Mouse (Mus musculus) myocyte (in vitro differentiated cells): ENCODE measurements around the gene Marveld3. TPM values are rescaled to one million over a fixed set of nuclear protein-coding genes. Genes with fewer than 3 reads are reported as not detected.

ENCODE experiments used
- H3K27me3 ChIP-seq: one replicate; pipeline ENCODE4 v1.6.1; 2011; ENCODE audit not compliant: control insufficient read depth, insufficient read depth, insufficient read length
- H3K36me3 ChIP-seq: one replicate; pipeline ENCODE4 v1.6.1; 2011; ENCODE audit not compliant: control insufficient read depth, insufficient read depth
- H3K4me2 ChIP-seq: one replicate; pipeline ENCODE4 v1.6.1; 2011; ENCODE audit warnings: low read depth, control low read depth
- H3K4me3 ChIP-seq: one replicate; pipeline ENCODE4 v1.5.1; 2011; ENCODE audit warnings: mild to moderate bottlenecking, control low read depth, moderate library complexity
- H3K79me2 ChIP-seq: one replicate; pipeline ENCODE4 v1.6.1; 2011; ENCODE audit not compliant: control insufficient read depth, insufficient read depth
- H3ac ChIP-seq: one replicate; pipeline ENCODE4 v1.6.1; 2011; ENCODE audit not compliant: control insufficient read depth, insufficient read length
- CEBPB ChIP-seq: IDR thresholded peaks from 2 replicates; pipeline ENCODE4 v1.6.1; 2011; ENCODE audit warnings: mild to moderate bottlenecking, moderate library complexity; ENCODE audit not compliant: poor library complexity, insufficient read depth, severe bottlenecking
- E2F4 ChIP-seq: IDR thresholded peaks from one replicate; pipeline ENCODE4 v1.6.1; 2011; ENCODE audit warnings: mild to moderate bottlenecking, control low read depth, moderate library complexity; ENCODE audit not compliant: insufficient read depth
- MAX ChIP-seq: IDR thresholded peaks from one replicate; pipeline ENCODE4 v1.6.1; 2011; ENCODE audit warnings: low read depth, mild to moderate bottlenecking, control low read depth
- MYOD1 ChIP-seq, 3 experiments: IDR thresholded peaks; one replicate each; pipeline ENCODE4 v1.6.1; 2011; ENCODE audit warnings: control low read depth in 2 of 3, low read depth in 2 of 3, mild to moderate bottlenecking in 2 of 3, moderate library complexity in 1 of 3; ENCODE audit not compliant: insufficient read length in 2 of 3, control insufficient read depth in 1 of 3
- MYOG ChIP-seq, 3 experiments: IDR thresholded peaks; one replicate each; pipeline ENCODE4 v1.6.1; 2011; ENCODE audit warnings: control low read depth in 2 of 3, low read depth in 2 of 3, mild to moderate bottlenecking in 2 of 3; ENCODE audit not compliant: insufficient read length in 2 of 3, control insufficient read depth in 1 of 3, insufficient read depth in 1 of 3
- POLR2A ChIP-seq: IDR thresholded peaks from one replicate; pipeline ENCODE4 v1.6.1; 2011; ENCODE audit warnings: low read depth, mild to moderate bottlenecking, control low read depth, moderate library complexity; ENCODE audit not compliant: insufficient read length
- POLR2AphosphoS2 ChIP-seq: IDR thresholded peaks from one replicate; pipeline ENCODE4 v1.6.1; 2011; ENCODE audit warnings: low read depth, control low read depth; ENCODE audit not compliant: insufficient read length
- REST ChIP-seq: IDR thresholded peaks from one replicate; pipeline ENCODE4 v1.6.1; 2011; ENCODE audit warnings: mild to moderate bottlenecking, control low read depth, moderate library complexity; ENCODE audit not compliant: insufficient read depth, insufficient read length
- SRF ChIP-seq: IDR thresholded peaks from one replicate; pipeline ENCODE4 v1.6.1; 2011; ENCODE audit warnings: low read depth; ENCODE audit not compliant: control insufficient read depth, insufficient read length
- TCF12 ChIP-seq: IDR thresholded peaks from one replicate; pipeline ENCODE4 v1.6.1; 2011; ENCODE audit warnings: mild to moderate bottlenecking, control low read depth; ENCODE audit not compliant: poor library complexity, insufficient read depth, severe bottlenecking
- TCF3 ChIP-seq: IDR thresholded peaks from one replicate; pipeline ENCODE4 v1.6.1; 2011; ENCODE audit warnings: low read depth, control low read depth; ENCODE audit not compliant: insufficient read length
- USF1 ChIP-seq: IDR thresholded peaks from one replicate; pipeline ENCODE4 v1.6.1; 2011; ENCODE audit warnings: low read depth, mild to moderate bottlenecking, control low read depth, moderate library complexity
- polyA plus RNA-seq: library from polyadenylated mRNA; unstranded; fragments of >200 nt; fragmentation: generic; extraction: Trizol; gene quantifications from one replicate; pipeline ENCODE4 v1.2.1, GENCODE M21; 2012; ENCODE audit warnings: missing spikeins

The Marveld3 gene
- polyA plus RNA-seq, 1 experiment, result 0.04 TPM

DNA sequence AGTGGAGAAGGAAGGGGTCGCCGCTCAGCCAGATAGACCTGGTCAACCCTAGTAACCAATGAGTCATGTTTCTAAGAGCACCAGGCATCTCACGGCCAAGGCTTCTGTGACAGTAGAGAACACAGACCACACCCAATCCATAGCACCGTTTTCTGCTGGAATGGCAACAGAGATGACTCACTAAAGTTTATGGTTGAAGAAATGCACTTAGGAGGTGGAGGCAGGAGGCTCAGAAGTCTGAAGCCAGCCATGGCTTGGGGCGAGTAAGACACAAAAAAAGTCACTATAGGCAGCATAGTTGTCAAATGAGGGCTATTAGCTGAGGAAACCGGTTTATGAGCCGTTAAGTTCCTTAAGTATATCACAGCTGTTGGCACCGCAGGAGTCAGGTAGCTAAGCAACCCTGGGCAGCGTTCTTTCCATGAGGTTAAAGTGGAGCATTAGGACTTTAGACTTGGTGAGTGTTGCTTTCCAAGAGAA, 16.8 kb downstream of the Marveld3 start:
- no peak overlapping the region for H3ac ChIP-seq
- no peaks in the 10 kb centered on the region for H3K27me3 ChIP-seq
- H3K79me2 ChIP-seq, result no peaks in the 10 kb centered on the region
- no peaks in the 10 kb centered on the region for H3K36me3 ChIP-seq
- peak overlapping the region; percentile 69 for H3K4me2 ChIP-seq
- H3K4me3 ChIP-seq, result no peak overlapping the region
- no peak for TF ChIP-seq TCF3
- TF ChIP-seq USF1, result no peak
- TF ChIP-seq TCF12, result no peak

DNA sequence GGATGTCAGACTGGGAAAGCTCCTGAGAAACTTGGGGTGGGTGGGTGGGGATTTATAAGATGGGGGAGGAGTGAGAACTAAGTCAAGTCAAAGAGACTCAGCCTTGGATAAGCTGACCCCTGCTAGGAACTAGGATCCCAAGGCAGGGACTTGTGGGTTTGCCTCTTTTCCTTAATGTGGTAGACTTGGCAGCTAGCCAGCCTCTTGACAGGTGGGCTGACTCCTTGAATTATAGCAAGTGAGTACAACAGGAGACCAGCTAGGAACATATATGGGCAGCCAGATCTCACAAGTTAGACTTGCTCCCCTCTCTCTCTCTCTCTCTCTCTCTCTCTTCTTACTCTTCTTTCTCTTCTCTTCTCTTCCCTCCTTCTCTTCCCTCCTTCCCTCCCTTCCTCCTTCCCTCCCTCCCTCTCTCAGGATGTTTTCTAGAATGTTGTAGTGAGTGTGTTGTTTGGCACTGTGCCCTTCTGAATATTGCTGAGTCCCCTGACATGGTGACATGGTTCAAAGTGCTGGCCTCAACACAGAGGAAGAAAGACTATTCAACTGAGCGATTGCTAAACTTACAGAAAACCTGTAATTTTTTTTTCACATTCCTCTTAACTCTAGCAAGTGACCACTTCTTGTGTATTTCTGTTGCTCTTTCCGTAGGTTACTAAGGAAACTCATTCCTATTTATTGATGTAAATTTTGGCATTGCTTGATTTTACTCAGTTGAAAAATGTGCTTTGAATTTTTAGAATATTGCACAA, 20.2 kb downstream of the Marveld3 start:
- Histone ChIP-seq H3ac (no peak overlapping the region), H3K4me2 (no peak overlapping the region), H3K36me3 (no peaks in the 10 kb centered on the region), H3K79me2 (no peaks in the 10 kb centered on the region), H3K4me3 (no peak overlapping the region), H3K27me3 (no peaks in the 10 kb centered on the region)
- no peak for TF ChIP-seq REST
- peak in 1 of 3 experiments; percentile 24 for TF ChIP-seq MYOD1 (IDR thresholded peaks at IDR 0.05; ENCODE audit: control insufficient read depth in 1 of 3, insufficient read length in 2 of 3, low read depth in 2 of 3)
- TF ChIP-seq POLR2AphosphoS2, result no peak

DNA sequence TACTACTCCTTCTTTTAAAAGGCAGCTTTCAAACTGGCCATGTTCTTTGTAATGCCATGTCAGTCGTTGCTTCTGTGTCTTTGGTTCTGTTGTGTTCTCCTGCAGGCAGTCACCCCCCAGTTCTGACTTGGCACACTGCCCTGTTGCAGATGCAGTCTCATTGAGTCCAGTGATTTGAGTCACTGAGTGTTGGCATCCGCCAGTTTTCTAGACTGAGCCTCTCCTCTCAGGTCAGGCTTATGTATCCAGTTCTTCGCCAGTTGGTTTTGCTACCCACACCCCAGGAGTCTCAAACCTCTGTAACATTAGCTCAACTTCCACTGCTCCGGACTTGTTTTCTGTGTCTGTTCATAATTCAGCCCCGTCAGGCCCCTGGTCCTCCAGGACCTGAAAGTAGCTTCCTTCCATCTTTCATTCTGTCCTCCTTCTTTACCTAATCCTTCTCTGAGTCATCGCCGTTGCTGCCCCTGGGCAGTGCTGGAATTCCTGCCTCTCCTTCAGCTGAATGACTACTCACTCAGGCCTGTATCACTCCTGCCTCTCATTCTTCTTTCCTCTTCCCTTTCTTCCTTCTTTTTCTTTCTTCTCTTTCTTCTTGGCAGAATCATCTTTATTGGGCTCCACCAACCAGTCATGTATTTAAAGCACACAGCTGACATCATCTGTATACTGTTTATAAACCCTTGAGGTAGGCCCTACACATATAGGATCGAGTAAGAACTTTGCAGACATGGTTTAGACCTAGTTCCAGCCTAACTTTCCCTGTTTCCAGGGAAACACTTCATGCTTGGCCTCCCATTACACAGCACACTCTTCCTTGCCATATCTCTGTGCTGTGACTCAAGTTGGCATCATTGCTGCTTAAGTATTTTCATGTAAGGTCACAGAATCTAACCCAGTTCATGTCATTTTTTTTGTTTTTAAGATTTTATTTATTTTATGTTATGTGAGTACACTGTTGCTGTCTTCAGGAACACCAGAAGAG, 41.3 kb downstream of the Marveld3 start:
- Histone ChIP-seq H3K27me3 (no peaks in the 10 kb centered on the region), H3K4me2 (no peak overlapping the region), H3ac (no peak overlapping the region), H3K36me3 (peaks cover 17% of the 10 kb centered on the region), H3K4me3 (no peak overlapping the region), H3K79me2 (no peaks in the 10 kb centered on the region)
- no peak for TF ChIP-seq E2F4
- no peak for TF ChIP-seq MAX
- no peak for TF ChIP-seq MYOG (IDR thresholded peaks at IDR 0.05; ENCODE audit: control insufficient read depth in 1 of 3, insufficient read depth in 1 of 3, insufficient read length in 2 of 3, low read depth in 2 of 3)
- no peak for TF ChIP-seq MYOD1 (IDR thresholded peaks at IDR 0.05; ENCODE audit: control insufficient read depth in 1 of 3, insufficient read length in 2 of 3, low read depth in 2 of 3)
- no peak for TF ChIP-seq CEBPB
- no peak for TF ChIP-seq TCF12
- no peak for TF ChIP-seq POLR2A
- TF ChIP-seq SRF, result no peak

DNA sequence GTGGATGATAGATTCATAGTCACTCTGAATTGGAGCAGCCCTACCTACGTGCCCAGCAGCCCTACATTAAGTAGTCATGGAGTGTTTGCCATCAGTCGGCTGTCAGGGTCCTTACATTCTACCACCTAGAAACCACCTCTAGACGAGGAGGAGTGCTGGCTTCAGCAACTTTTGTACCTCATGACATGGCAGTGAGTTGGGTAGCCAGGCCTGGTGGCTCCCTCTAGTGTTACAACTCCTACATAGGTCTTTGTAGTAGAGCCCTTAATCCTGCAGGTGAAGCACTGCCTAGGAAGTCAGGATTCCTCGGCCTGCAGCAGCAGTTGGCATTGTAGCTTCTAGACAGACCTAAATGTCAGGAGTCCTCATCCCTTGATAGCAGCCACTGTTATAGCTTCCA, 44.7 kb downstream of the Marveld3 start:
- no peaks in the 10 kb centered on the region for H3K27me3 ChIP-seq
- no peaks in the 10 kb centered on the region for H3K79me2 ChIP-seq
- H3K36me3 ChIP-seq, result peaks cover 5% of the 10 kb centered on the region
- H3K4me2 ChIP-seq, result no peak overlapping the region
- H3K4me3 ChIP-seq, result no peak overlapping the region
- TF ChIP-seq CEBPB (no peak), SRF (no peak), TCF12 (no peak), MYOD1 (IDR thresholded peaks at IDR 0.05; ENCODE audit: control insufficient read depth in 1 of 3, insufficient read length in 2 of 3, low read depth in 2 of 3) (no peak), MAX (no peak), USF1 (no peak), E2F4 (no peak), POLR2A (no peak), REST (no peak), POLR2AphosphoS2 (no peak), TCF3 (no peak), MYOG (IDR thresholded peaks at IDR 0.05; ENCODE audit: control insufficient read depth in 1 of 3, insufficient read depth in 1 of 3, insufficient read length in 2 of 3, low read depth in 2 of 3) (no peak)
- H3ac ChIP-seq, result no peak overlapping the region

DNA sequence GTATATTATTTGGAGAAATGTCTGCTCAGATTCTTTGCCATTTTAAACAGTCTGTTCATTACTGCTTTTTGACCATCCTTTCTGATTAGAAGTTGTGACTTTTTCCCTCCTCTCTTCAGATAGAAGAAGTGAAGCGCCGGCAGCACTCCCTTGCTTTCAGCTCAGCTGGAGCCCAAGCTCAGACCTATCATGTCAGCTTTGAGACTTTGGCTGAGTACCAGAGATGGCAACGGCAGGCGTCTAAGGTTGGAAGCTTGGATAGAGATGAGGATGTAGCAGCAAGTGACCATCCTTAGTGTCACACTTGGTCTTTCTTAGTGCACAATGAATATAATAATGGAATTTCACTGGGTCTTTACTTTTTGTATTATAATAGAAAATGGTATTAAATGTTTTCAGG, 54.6 kb downstream of the Marveld3 start:
- Histone ChIP-seq H3K36me3 (peaks cover 15% of the 10 kb centered on the region), H3ac (no peak overlapping the region), H3K4me3 (no peak overlapping the region), H3K27me3 (no peaks in the 10 kb centered on the region), H3K79me2 (no peaks in the 10 kb centered on the region), H3K4me2 (no peak overlapping the region)
- TF ChIP-seq USF1 (no peak), MAX (no peak), MYOG (IDR thresholded peaks at IDR 0.05; ENCODE audit: control insufficient read depth in 1 of 3, insufficient read depth in 1 of 3, insufficient read length in 2 of 3, low read depth in 2 of 3) (no peak), REST (no peak), SRF (no peak), E2F4 (no peak), MYOD1 (IDR thresholded peaks at IDR 0.05; ENCODE audit: control insufficient read depth in 1 of 3, insufficient read length in 2 of 3, low read depth in 2 of 3) (no peak), CEBPB (no peak), TCF12 (no peak), TCF3 (no peak), POLR2AphosphoS2 (no peak), POLR2A (no peak)
